Mouse (Mus musculus): ENCODE data around the gene Yipf1.
"Not testable (repeated sequence)": the region's sequence is repeated elsewhere in the genome, so short reads cannot be mapped to it uniquely, and the experiment has no call there.

The Yipf1 gene

DNA sequence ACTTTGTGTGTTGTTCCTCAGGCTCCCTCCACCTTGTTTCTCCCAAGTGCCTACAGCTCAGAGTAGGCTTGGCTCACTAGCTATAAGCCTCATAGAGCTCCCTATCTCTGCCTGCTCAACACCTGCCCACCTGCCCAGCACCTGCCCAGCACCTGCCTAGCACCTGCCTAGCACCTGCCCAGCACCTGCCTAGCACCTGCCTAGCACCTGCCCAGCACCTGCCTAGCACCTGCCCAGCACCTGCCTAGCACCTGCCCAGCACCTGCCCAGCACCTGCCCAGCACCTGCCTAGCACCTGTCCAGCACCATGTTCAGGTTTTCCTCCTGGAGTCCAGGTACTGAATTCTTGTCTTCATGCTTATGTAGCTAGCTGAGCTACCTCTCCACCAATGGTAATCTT, 52.2 kb downstream of the Yipf1 start:
- intact Hi-C loops (cut with DNase I), result not testable (repeated sequence)

DNA sequence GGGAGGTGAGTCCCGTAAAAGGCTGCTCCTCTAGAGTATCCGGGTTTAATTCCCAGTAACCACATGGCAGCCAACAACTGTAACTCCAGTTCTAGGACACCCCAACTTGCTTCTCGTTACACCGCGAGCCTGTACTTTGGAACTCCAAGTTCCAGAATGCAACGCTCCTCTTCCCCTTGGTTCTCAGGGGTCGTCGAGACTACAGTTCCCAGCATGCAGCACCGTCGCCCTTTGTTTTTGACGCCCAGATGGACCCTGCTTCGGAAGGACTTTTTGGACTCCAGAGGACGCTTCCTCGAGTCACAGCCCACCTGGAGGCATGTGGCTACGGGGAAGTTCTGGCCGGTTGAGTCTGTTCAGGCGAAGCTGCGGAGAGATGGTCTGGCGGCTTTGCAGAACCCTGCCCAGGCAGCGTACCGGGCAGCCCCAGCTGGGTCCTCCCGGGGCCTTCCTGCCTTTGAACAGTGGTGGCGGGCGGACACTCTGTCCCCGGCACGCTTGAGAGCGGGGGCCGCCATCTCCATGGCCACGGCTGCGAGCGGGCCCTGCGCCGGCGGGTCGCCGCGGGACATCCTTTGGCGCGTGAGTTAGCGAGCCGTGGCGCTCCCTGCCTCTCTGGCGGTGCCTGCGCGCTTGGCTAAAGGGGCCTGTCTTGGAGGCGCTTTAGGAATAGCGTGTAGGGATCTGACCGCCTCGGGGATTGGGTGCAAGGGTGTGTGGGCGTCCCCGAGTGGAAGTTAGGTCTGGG, 53.6 kb downstream of the Yipf1 start, which contains the start of gene Ndc1:
TSS of gene Ndc1 (plus strand) at position 218 of the 748 bp plus-strand sequence.
- intact Hi-C loops (cut with DNase I), result no loop called here

DNA sequence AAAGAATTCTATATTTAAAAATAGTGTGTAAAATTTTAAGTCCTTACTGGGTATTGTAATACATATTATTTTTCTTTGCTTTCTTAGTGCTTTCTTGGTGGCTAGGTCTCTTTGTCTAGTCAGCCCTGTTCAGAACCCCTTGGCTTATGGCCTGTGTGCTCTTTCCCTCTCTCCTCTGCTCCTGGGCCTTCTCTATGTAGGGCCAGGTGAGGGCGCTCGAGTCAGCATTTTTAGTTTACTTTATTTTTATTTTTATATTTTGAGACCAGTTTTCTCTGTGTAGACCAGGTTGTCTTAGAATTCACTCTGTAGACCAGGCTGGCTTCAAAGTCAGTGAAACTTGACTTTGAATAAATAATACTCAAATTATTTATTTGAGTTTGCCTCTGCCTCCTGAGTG, 58.1 kb downstream of the Yipf1 start:
- intact Hi-C loops (cut with DNase I), result no loop called here

DNA sequence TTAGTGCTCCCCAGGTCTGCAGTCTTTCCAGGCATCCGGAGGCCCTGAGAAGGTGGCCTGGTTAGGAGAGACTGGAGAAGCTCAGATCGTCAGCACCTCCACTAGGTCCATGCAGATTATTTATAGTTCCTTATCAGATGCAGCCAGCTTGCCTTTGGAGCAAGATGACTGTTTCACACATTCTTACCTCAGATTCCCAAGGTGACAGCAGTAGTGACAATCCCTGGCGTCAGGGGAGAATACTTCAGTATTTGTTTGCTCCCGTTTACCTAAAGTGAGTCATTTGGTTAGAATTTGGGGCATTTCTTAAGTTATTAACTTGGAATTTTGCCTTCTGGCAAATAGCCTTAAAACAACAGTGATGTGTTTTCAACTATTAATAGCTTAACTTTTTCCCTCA, 60.5 kb downstream of the Yipf1 start:
- intact Hi-C loops (cut with DNase I), result no loop called here

DNA sequence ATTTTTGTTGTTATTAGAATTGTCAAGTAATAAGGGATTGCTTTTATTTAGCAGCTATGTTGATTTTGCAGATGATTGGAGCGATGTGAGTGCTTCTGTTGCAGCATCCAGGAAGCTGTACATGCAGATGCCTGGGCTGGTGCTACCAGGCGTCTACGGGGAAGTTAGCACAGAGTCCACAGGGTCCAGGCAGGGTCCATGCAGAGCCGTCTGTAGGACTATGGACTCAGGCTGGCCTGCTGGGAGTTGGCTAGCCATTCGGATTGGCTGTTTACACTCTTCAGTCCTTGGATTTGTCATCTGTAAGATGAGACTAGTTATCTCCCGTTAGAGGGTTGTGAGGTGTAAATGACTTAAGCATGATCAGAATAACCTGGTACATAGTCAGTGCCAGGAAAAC, 64.8 kb downstream of the Yipf1 start:
- intact Hi-C loops (cut with DNase I), result no loop called here

DNA sequence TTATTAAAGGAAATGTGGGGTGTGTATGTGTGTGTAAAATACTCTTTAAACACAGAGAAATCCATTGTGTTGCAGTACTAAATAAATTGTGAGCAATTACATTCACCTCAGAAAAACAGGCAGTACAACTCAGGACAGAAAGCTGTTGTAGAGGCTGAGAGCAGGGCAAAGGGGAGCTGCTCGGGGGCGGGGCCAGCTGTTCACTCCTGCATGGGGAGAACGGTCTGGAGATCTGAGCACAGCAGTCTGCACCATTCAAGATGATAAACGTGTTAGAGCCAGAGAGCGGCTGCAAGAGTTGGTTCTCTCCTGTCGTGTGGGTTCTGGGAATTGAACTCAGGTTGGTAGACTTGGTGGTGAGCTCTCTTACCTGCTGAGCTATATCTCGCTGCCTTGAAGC, 66.7 kb downstream of the Yipf1 start:
- intact Hi-C loops (cut with DNase I), result no loop called here

DNA sequence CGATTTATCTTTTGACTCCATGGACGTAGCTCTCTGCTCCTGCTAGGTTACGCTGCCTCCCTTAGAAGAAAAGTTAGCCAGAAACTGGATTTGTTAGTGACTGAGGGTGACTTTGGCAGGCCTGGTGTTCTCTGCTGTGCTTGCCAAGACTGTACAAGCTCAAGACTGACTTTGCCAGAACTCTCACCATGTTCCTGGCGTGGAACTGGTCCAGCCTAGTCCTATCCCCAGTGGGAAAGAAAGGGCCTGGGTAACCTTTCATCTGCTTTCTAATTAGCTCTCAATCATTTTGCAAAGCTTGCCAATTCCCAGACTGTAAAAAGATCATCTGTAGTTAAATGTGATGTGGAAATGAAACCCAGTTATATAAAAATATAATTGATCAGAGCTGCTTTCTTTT, 72.9 kb downstream of the Yipf1 start:
- intact Hi-C loops (cut with DNase I), result no loop called here

DNA sequence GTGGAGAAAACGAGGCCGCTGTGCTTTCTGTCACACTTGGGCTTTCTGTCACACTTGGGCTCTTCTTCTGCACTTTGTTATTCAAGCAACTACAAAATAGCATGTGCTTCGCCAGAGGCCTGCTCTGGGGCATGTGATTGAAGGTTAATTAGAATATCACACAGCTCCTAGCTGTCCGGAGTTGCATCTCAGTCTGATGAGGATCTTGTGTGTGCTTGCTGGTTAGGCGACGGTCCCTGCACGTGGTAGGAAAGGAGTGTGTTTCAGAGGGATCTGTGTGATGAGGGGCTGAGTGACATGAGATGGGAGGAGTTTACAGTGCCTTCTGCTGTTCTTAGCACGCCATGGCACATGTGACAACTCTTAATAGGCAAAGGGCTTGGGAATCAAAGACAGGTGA, 73.3 kb downstream of the Yipf1 start:
- intact Hi-C loops (cut with DNase I), result no loop called here

DNA sequence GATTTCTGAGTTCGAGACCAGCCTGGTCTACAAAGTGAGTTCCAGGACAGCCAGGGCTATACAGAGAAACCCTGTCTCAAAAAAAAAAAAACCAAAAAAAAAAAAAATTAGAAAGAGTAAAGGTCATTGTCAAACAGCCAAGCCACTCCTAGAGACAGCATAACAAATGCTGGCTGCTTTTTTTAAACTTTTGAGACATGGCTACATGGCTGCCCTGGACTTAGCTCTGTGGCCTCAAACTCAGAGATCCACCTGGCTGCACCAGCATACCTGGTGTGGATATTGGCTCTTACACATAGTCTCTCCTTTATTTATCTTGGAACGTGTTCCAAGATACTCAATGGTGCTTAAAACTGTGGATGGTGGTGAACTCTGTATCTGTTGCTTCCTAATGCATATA, 74.1 kb downstream of the Yipf1 start:
- intact Hi-C loops (cut with DNase I), result no loop called here

DNA sequence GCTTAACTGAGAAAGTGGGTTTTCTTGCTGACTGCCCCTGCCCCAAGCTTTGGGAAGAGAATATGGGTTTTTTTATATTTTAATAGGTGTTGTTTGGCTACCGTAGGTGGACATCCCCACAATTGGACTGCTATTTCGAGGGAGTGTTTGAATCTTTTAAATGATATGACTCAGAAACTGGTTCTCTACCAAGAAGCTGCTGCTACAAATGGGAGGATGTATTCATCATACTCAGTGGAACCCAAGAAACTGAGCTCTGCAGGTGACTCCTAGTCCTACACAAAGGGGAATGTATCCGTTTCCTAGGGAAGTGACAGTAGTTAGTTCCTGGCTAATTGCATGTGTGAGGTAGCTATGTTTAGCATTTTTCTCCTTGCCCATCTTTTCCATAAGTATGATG, 75.2 kb downstream of the Yipf1 start:
- intact Hi-C loops (cut with DNase I), result no loop called here

DNA sequence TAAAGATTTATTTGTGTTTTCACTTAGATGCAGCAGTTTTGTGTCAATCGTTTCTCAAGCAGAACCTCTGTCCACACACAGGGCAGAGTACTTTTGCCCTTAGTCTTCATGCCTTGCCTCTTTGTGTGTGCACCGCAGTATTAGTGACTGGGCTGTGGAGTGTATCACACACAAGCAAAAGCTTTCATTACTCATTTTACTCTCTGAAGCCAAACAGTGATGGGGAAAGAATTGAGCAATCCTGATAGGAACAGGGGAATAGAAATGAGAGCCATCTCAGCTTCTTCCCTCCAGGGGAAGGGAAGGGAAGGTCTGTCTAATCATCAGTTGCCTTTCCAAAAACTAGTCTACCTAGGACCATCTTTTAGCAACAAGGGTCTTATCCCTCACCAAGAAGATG, 79.6 kb downstream of the Yipf1 start:
- intact Hi-C loops (cut with DNase I), result no loop called here
